Mouse (Mus musculus) liver, adult (tissue): ENCODE data around the gene Ddah1.

Experiments
- GATA4 ChIP-seq: IDR thresholded peaks from 2 replicates; pipeline ENCODE4 v1.6.1; 2014; ENCODE audit warnings: mild to moderate bottlenecking, low read length; ENCODE audit not compliant: insufficient replicate concordance

Gene Ddah1

DNA sequence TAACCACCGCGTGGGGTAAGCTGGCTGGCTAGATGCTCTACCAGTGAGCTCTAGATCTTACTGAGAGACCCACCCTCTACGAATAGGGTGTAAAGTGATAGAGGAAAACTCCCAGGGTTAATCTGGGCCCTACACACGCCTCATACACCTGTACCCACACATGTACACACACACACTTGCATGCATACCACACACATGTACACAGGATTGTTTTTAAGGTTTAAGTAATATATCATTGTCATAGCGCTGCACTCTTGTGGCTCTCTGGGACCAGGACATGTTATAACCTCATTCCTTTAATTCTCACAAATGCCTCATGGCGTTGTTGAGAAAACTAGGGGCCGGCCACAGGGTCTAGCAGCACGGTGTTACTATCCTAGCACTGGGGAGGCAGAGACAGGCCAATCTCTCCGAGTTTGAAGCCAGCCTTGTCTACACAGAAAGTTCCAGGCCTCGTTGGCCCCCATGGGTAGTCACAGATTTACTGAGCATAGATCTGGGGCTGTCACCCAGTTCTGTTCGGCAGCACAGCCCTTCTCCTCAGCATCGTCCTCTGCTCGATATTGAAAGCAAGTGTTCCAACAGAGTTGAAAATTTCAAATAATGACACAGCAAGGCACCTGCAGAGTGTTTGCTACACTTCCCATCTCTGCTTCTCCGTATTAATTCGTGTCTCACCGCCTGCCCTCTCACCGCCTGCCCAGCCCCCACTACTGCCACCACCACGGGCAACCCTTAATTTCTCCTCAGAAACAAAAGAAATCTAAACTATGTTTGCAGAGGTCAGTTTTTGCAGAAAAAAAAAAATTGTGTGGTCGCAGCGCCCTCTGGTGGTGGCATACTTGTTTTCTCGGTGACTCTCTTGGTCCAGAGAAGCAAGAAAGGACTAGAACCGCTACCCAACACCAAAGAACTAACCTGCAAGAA is 146.6 kb downstream of the Ddah1 start:
- TF ChIP-seq GATA4 = no peak

DNA sequence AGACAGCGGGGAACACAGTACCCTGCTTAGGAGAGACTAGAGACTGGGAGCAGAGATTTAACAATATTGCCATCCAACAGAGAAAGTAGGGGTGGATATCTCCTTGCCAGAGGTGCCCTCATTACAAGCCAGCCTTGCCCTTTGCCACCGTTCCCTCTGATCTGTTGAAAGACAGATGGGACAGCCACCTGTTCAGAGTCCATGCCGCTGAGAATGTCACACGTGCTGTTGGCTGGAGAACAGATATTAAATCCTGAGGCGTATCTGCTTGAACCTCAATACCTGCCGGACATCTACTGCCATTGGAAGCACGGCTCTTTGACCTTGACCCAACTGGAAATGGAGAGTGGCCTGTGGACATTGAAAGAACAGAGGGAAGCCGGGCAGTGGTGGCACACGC is 148.1 kb downstream of the Ddah1 start:
- TF ChIP-seq GATA4 = no peak

GRCm38 (mm10) chr3:145912512-145912911 is 154.0 kb downstream of the Ddah1 start:
- TF ChIP-seq GATA4 = no peak

DNA sequence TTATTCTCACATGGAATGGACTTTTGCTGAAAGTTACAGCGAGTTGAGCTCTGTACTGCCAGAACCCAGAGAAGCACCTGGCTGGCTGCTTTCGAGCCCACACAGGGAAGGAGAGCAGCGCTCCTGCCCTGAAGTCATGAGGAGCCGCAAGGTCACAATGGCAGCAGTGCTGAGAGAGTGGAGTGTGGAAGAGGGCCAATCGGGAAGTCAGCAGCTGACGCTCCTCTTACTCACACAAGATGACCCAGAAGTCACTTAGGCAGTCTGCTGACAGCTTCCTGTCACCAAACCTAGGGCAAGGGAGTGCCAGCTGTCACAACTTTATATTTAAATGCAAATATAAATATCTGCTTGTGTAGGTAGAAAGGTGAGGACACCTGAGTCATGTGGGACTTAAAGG is 154.8 kb downstream of the Ddah1 start:
- TF ChIP-seq GATA4 = no peak

- TF ChIP-seq GATA4 = no peak
These were observed 157.9 kb downstream of the Ddah1 start for GRCm38 (mm10) chr3:145916374-145916773.

DNA sequence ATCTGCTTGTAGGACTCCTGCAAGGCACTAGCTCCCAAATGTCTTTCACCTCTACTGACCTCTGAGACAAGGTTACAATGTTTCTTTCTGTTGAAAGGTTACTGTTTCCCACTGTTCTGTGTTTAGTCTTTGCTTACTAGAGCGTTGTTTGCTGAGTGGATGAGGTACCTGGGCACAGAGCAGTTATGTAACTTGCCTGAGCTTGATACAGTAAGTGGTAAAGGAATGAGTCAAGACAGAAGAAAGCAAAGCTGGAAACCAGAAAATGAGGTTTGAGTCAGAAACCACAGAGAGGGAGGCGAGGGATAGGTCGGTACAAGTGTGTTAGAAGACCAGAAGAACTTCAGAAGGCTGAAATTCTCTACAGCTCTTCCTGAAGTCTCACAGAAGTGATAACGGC is 158.4 kb downstream of the Ddah1 start:
- TF ChIP-seq GATA4 = no peak

GRCm38 (mm10) chr3:145922019-145922854 is 163.8 kb downstream of the Ddah1 start, which contains the start of gene Bcl10:
Gene Bcl10 (plus strand): TSS chr3:145922804.
- no peak for TF ChIP-seq GATA4

DNA sequence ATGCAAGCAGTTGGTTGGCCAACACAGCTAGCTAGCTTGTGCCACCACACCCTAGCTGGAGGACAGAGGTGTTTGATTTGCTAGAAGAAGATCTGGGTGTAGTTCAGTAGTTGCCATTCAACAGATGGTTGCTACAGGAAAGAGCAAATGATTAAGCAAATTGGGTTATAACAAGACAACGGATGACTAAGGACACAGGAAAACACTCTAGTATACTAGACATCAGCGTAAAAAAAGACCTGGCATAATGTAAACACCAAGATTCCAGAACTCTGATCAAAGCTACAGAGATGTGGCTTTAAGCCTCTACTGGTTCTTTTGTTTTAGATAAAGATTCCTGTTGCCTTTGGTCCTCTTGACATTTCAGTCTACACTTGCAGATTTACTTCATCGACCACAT is 164.5 kb downstream of the Ddah1 start:
- TF ChIP-seq GATA4 = no peak

DNA sequence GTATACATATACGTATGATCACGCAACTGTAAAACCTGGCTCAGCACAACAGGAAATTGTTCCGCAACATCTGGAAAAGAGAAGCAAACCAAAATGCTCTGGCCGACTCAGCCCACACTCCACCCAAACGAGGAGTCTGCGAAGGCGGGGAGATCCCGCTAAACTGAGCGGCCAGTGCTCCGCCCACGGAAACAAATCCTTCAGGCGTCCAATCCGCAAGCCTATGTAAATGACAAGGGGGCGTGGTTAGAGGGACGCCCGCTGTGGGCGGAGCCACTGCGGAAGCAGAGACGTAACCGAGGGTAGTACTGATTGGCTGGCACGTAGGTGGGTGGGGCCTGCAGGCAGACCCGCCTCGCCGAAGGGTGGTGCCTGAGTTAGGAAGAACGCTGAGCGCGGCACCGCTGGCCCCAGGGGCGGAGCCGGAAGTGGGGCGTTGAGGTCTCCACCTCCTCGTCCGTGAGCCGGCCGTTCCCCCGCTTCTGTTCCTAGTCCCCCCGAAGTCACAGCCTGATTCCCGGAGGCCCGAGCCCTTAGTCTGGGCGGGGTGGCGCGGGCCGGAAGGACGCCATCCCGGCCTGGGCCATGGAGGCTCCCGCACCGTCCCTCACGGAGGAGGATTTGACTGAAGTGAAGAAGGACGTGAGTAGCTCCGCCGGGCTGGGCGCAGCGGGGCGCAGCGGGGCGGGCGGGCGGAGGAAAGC is 165.6 kb downstream of the Ddah1 start:
- no peak; the same call in 1 of the 2 replicates for TF ChIP-seq GATA4

DNA sequence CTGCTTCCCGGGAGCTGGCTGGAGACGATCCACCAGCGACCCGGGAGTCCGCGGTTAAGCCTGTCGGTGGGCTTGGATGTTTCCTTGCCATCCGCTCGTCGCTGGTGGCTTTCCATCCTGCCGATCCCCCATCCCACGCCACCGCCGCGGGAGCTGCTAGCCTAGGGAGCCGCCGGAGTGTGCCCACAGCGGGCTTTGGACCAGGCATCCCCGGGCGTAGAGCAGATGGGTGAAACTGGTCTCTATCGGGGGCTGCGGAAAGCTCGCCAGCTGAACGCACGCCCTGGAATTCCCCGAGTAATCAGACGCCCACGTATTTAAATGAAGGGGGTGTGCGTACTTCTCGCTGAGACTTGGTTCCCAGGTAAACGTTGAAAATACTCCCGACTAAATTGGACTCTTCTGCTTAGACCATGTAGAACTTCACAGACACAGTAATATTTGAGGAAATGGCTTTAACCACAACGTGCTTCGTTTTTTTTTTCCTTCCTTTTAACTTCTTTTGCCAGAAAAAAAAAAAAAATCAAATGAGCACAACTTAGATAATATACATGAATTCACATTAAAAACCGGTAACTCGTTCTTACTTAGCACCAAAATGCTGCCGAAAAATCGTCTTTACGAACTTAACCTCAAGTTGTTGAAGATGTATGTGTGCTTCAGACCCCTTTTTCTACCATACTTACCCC is 166.3 kb downstream of the Ddah1 start:
- TF ChIP-seq GATA4 = no peak

GRCm38 (mm10) chr3:145925506-145925905 is 167.0 kb downstream of the Ddah1 start:
- TF ChIP-seq GATA4 = no peak

GRCm38 (mm10) chr3:145929525-145930400 is 171.3 kb downstream of the Ddah1 start:
- TF ChIP-seq GATA4 = no peak

DNA sequence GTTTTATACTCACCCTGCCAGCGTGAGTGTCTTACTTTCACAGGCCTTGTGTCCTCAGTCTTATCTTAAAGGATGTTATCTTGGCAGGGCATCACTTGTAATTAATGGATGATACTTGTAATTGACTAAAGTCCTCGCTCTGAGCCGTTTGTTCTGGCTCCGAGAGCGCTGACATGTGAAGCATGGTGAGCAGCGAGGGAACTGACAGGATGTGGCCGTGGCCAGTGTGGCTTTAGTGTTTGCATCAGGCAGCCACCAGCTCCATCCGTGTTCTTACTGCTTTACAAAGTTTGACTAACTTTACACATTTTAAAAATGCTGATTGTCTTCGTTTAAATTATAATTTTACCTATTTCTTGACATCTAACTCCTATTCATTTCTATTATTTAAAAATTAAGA is 175.4 kb downstream of the Ddah1 start:
- no peak for TF ChIP-seq GATA4
